Mouse (Mus musculus) cerebellum, adult 9-10 months (tissue): ENCODE measurements around the gene Fas.

Source experiments
- DNase-seq: peaks from one replicate; pipeline ENCODE4 v3.0.0; 2022

The Fas gene

DNA sequence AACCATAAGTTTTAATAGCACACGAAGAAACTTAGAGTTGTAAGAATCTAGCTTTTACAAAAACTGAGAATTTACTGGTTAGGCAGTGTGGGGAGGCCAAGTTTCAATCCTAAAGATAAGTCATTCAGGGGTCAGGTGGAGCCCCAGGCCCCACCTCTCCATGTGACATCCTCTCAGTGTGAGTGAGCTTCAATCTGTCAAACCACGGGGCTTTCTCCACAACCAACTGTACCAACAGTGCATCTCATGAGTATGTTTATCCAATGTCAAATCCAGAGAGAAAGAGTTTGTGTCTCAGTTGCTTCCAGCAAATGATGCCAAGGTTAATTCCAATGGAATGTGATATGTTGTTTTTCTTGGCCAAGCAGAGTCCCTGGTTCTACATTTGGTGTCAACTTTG is 5.6 kb upstream of the Fas start:
- no peak for DNase-seq

DNA sequence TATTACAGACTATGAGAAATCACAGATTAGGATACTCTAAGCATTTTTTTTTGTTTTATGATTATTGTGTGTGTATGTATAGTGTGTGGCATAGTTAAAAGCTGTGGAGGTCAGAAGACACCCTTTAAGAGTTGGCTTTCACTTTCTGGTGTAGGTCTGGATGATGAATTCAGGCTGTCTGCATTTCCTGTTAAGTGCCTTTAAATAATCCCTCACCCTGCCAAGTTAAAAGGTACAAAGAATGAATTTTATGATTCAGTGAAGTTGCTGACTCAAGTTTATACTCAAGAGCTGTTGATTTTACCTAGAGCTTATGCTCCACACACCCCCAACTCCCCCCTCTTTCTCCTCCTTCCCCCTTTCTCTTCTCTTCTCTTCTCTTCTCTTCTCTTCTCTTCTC is 3.2 kb upstream of the Fas start:
- DNase-seq = no peak

DNA sequence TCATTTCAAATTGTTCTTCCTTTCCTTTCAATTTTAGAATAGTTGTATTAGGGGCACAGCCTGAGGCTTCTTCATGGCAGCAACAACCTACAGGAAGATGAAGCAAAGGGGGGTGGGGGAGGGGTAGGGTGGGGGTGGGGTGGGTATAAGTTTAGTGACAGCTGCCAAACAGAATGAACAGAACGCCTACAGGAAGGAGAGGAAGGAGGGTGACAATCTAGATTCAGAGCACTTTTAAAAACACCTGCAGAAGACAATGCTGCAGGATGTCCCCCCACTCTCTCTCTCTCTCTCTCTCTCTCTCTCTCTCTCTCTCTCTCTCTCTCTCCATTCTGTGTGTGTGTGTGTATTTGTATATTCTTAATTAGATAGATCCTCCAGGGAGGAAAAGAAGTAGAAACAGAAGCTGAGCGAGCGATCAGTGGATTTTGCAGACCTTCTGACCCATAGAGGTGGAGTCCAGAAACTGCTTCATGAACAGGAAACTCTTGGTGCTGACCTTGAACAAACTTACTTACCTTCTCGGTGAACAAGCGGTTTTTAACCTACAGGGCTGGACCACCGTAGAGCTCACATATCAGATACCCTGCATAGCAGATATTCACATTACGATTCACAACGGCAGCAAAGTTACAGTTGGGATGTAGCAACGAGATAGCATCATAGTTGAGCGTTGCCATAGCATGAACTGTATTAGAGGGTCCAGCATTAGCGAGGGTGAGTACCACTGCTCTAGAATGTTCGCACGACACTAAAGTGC is 2.6 kb upstream of the Fas start:
- DNase-seq = no peak

DNA sequence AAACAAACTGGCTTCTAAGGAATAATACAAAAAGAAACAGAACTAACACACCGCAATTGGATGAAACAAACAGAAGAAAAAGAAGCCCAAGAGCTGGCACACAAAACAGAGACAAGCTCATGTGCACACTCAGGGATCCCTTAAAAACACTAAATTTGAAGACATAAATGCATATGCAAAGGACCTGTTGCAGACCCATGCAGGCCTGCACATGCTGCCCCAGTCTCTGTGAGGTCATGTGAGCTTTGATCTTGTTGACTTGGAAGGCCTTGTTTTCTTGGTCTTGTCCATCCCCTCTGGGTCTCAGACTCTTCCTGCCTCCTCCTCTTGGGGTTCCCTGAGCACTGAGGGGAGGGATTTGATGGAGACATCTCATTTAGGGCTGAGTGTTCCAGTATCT is 1.8 kb upstream of the Fas start:
- DNase-seq = no peak

GRCm38 (mm10) chr19:34290872-34291341 is 441 bp downstream of the Fas start:
- no peak for DNase-seq

- no peak for DNase-seq
Observed at GRCm38 (mm10) chr19:34291379-34291778, 913 bp downstream of the Fas start.

- DNase-seq = no peak
Observed at GRCm38 (mm10) chr19:34291956-34292355, 1.5 kb downstream of the Fas start.

DNA sequence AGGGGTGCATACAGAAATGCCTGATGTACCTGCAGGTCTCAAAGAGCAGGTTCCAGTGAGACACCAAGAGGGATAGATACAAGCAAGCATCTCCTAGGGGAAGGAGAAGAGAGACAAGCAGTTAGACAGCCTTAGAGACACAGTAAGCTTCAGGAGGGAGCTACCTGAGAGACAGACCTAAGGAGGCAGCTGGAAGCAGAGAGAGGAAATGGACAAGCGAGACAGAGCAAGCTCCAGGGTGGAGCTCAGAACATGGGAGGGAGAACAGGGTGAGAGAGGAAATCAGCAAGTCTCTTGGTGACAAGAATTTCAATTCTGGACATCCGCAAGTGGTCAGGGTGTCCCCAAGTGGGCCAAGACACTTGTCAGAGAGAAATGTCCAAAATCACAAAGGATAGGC is 2.2 kb downstream of the Fas start:
- no peak for DNase-seq

DNA sequence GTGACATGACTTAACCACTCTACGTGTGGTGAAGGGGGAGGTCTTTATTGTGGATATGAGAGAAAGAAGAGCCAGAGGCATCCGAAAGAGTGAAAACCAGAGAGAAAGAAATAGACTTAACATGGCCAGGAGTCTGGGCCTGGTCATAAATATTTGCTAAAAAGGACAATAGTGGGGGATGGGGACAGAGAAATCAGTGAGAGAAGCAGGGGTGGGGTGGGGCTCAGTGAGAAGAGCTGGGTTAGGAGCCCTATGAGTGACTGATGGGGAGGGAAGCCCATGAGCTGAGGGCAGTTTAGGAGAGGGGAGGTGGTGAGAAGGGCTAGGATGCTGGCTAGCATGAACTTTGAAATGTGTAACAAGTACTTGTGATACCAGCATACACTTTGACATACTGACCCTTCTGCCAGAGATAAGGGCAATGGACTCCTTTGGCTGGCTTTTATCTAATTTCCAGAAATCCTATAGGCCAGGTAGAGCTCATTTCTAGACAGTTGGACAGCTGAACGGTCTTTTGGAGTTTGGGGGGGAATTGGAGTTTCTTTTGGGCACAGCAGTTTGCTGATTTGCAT is 3.0 kb downstream of the Fas start:
- no peak for DNase-seq

GRCm38 (mm10) chr19:34295442-34295841 is 5.0 kb downstream of the Fas start:
- no peak for DNase-seq

DNA sequence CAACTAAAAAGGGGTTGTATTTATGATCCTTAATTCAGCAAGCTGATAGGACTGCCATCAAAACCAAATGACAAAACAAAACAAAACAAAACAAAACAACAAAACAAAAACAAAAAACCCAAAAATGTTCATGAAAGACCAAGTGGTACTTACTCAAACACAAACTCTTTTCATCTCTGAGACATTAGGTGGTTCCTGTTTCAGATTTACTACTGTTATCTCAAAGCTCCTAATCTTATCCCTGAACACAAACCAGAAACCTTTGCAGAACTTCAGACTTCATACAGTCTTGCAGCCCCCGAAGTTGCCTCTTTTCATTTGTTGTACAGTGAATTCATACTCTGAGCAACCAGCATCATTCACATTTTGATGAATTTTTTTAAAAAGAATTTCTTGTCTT is 8.1 kb downstream of the Fas start:
- DNase-seq = no peak

DNA sequence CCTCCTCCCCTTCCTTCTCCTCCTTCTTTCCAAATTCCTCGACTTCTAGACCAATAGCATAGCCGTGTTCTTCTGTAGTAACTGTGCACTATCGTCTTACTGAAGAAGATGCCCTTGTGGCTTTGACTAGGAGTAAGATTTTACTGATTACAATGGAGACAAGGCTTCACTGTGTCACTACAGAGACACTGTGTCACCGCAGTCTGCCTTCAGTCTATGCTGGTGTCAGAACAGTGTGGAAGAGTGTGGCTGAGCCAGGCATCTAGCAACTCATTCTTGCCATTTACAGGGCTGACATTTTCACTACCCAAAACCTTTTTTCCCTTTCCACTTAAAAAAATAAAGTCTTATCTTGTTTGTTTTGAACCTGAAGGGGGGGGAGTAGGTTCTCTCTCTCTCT is 8.8 kb downstream of the Fas start:
- no peak for DNase-seq

- no peak for DNase-seq
Observed at GRCm38 (mm10) chr19:34300430-34300829, 10.0 kb downstream of the Fas start.

DNA sequence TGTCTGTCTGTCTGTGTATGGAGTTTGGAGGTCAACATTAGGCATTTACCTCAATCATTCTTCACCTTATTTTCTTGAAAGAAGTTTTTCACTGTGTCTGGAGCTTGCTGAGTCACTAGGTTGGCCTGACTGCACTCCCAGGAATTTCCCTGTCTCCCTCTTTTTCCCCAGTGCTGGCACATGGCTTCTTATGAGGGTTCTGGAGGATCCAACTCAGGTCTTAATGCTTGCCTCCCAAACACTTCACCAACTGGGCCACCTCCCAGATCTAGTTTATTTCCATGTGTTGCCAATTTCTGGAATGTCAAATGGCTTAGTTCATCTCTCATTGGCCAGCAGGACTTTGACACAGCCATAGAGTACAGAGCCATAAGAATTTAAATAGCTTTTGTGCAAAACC is 14.5 kb downstream of the Fas start:
- no peak for DNase-seq

DNA sequence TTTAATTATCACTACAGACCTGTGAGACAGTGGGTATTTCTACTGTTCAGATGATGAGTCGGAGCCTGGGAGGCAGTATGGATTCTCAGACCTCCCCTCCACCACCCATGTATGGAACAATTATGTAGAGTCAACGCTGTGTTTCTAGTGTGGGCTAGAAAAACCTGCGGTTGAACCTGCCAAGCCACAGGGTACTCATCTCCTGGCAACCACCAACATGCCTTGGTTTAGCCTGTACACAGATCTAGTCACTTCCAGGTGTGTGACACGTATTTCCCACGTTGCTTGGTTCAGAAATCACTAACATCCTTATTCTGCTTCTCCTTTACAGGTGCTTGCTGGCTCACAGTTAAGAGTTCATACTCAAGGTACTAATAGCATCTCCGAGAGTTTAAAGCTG is 16.3 kb downstream of the Fas start:
- DNase-seq = no peak

GRCm38 (mm10) chr19:34312151-34312728 is 21.8 kb downstream of the Fas start:
- DNase-seq = no peak

DNA sequence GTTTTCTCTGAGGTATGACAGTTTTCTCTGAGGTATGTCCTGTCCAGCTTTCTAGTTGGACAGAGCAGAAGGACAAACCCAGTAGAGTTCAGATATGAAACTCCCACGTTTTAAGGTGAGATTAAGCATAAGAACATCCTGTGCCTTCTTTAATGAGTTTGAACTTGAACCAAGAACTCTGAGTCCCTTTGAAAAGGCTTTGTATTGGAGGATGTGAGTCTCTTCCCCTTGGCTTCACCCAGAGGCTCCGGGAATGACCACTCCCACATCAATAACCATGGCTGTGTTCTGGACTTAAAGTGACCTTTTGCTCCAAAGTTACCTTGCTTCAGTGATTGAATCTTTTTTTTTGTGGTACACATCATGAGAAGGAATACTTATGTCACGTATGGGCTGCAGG is 37.6 kb downstream of the Fas start:
- no peak for DNase-seq

GRCm38 (mm10) chr19:34334300-34334699 is 43.8 kb downstream of the Fas start:
- DNase-seq = peak; percentile 45

DNA sequence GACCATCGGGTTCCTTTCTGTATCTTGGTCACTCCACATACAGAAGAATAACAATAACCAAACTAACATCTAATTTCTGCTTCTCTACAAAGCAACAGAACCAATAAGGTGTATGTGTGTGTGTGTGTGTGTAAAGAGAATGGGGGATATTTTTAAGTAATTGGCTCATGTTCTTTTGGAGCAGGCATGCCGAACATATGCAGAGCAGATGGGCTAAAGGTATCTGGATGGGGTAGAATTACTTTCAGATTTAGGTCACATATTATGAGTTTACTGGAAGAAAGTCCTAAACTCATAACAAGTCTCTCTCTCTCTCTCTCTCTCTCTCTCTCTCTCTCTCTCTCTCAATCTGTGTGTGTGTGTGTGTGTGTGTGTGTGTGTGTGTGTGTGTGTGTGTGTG is 54.2 kb downstream of the Fas start:
- DNase-seq = no peak

DNA sequence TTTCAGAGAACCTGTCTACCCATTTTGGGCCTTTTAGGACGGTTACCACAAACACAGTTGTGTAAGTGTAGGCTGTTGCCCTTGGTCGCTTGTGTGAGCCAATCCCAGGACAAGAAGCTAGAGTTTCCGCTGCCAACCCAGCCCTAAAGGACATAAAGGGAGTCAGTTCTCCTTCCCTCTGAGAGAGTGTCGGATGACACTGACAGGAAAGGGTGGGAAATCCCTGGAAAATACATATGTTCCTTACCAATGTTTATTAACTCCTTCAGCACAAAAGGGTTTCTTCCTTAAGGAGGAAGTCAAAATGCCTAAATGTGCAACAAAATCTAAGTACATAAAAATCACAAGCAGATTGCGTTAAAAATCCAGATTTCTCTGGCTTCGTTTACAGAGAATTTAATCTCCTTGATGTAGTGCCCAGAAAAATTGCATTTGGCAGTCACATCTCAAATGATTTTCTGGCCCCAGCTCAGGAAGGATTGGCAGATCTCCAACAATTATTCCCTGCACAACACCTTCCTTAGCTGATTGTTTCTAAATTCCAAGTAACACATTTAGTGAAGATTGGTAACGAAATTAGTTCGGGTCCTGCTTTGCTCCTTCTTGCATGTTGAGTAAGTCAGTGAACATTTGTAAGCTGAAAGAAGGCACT is 55.3 kb downstream of the Fas start:
- DNase-seq = peak; percentile 44

DNA sequence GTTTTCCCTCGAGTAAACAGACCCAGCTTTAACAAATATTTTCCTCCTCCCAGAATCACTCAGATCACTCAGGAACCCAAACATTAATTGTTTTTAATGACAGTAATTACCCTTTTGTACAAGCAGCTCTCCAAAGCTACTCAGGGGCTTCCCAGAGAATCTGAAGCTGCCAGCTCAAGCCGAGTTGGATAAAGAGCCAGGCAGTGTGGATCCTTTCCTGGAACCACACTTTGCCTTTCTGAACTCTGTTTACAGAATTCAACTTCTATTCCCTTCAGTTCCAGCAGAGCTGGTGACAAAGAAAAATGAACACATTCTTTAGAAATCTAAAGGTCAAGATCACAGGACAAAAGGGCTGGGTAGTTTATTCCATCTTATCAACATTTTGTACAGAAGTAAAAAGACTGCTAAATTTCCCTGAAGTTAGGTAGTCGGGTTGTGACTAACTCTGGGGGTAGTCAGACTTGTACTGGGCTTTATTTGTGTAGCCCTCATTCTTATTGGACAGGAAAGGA is 62.9 kb downstream of the Fas start:
- no peak for DNase-seq

GRCm38 (mm10) chr19:34362639-34363038 is 72.2 kb downstream of the Fas start:
- DNase-seq = no peak

- DNase-seq = no peak
Observed at GRCm38 (mm10) chr19:34369551-34369950, 79.1 kb downstream of the Fas start.

GRCm38 (mm10) chr19:34370397-34370796 is 79.9 kb downstream of the Fas start:
- DNase-seq = no peak
